Mouse (Mus musculus): ENCODE results near the gene Cgnl1.

- TF ChIP-seq CTCF (IDR thresholded peaks at IDR 0.05; ENCODE audit: borderline replicate concordance, control insufficient read depth, extremely low read depth, insufficient read depth, low read length, poor library complexity) (no peak), POLR2A (IDR thresholded peaks at IDR 0.05; ENCODE audit: control insufficient read depth, extremely low read depth, insufficient read depth, low read length, poor library complexity) (no peak)
Observed at GRCm38 (mm10) chr9:71764551-71764950, 6.9 kb downstream of the Cgnl1 start.

Data from thymus, adult 2 months (tissue).